Mouse (Mus musculus): ENCODE results near the gene C87977.
"Not testable (repeated sequence)": the region's sequence is repeated elsewhere in the genome, so short reads cannot be mapped to it uniquely, and the experiment has no call there.

The C87977 gene

GRCm38 (mm10) chr4:144213218-144213617, at the start of gene C87977:
Gene C87977, minus strand, starts transcription at chr4:144213318.
- DNase-seq, result not testable (repeated sequence)

GRCm38 (mm10) chr4:144254768-144255167, 41.6 kb upstream of the C87977 start:
- DNase-seq, result not testable (repeated sequence)

- DNase-seq, result no peak
These were observed 22.7 kb downstream of the C87977 start, which contains the start of gene Oog2 for GRCm38 (mm10) chr4:144190419-144190818. Gene Oog2, plus strand, starts transcription at chr4:144190719.

DNA sequence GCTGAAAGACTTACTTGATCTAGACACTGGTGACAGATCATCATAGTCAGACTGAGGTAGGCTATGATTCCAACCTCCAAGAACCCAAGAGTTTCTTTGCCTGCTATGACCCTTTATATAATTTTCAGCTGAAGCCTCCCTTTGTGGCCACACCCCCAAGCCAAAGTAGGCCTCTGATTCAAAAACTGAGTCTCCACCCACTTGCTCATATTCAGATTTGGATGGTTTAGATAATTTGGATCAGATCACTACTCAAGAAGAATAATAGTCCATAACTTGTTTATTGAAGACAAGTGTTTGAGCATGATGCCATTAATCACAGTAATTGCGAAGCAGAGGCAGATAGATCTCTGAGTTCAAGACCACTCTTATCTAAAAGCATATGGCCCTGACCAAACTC, 50.6 kb downstream of the C87977 start, which contains the start of gene Oog3:
Oog3 (minus strand) TSS at position 101 of the 400 bp plus-strand sequence.
- DNase-seq, result no peak

Data from embryo, embryonic 11 days (tissue).